Mouse (Mus musculus): ENCODE data around the gene Cpsf4l.

The Cpsf4l gene

GRCm38 (mm10) chr11:113697571-113697970 is 12.2 kb downstream of the Cpsf4l start:
- DNase-seq: no peak

- DNase-seq: no peak
Observed at GRCm38 (mm10) chr11:113691851-113692250, 18.0 kb downstream of the Cpsf4l start.

GRCm38 (mm10) chr11:113691318-113691717 is 18.5 kb downstream of the Cpsf4l start:
- no peak for DNase-seq

GRCm38 (mm10) chr11:113690506-113690905 is 19.3 kb downstream of the Cpsf4l start:
- no peak for DNase-seq

- DNase-seq: no peak
Observed at GRCm38 (mm10) chr11:113687031-113687430, 22.8 kb downstream of the Cpsf4l start.

GRCm38 (mm10) chr11:113684707-113685426 is 24.9 kb downstream of the Cpsf4l start:
- DNase-seq: no peak

- peak; percentile 95 for DNase-seq
Observed at GRCm38 (mm10) chr11:113683957-113684706, 25.7 kb downstream of the Cpsf4l start, which contains the start of the genes Fam104a and D11Wsu47e. Gene Fam104a (minus strand): TSS chr11:113684155. Gene D11Wsu47e (plus strand): TSS chr11:113684412.

- no peak for DNase-seq
Observed at GRCm38 (mm10) chr11:113683627-113683956, 26.2 kb downstream of the Cpsf4l start.

- DNase-seq: peak; percentile 90
Observed at GRCm38 (mm10) chr11:113682897-113683626, 26.8 kb downstream of the Cpsf4l start.

GRCm38 (mm10) chr11:113681979-113682378 is 27.8 kb downstream of the Cpsf4l start:
- DNase-seq: no peak

GRCm38 (mm10) chr11:113680954-113681353 is 28.9 kb downstream of the Cpsf4l start:
- DNase-seq: peak; percentile 82

GRCm38 (mm10) chr11:113678373-113678772 is 31.4 kb downstream of the Cpsf4l start:
- no peak for DNase-seq

- DNase-seq: no peak
Observed at GRCm38 (mm10) chr11:113677378-113677777, 32.4 kb downstream of the Cpsf4l start.

- DNase-seq: no peak
Observed at GRCm38 (mm10) chr11:113676847-113677246, 33.0 kb downstream of the Cpsf4l start.

GRCm38 (mm10) chr11:113674595-113674994 is 35.2 kb downstream of the Cpsf4l start:
- no peak for DNase-seq

GRCm38 (mm10) chr11:113673614-113674013 is 36.2 kb downstream of the Cpsf4l start:
- DNase-seq: no peak

GRCm38 (mm10) chr11:113669711-113670110 is 40.1 kb downstream of the Cpsf4l start:
- no peak for DNase-seq

- no peak for DNase-seq
Observed at GRCm38 (mm10) chr11:113668857-113669256, 41.0 kb downstream of the Cpsf4l start.

GRCm38 (mm10) chr11:113667704-113668103 is 42.1 kb downstream of the Cpsf4l start:
- no peak for DNase-seq

GRCm38 (mm10) chr11:113667122-113667521 is 42.7 kb downstream of the Cpsf4l start:
- DNase-seq: no peak

GRCm38 (mm10) chr11:113666648-113667047 is 43.2 kb downstream of the Cpsf4l start:
- peak; percentile 47 for DNase-seq

- peak; percentile 68 for DNase-seq
Observed at GRCm38 (mm10) chr11:113666205-113666604, 43.6 kb downstream of the Cpsf4l start.

GRCm38 (mm10) chr11:113664279-113664678 is 45.5 kb downstream of the Cpsf4l start:
- DNase-seq: no peak

Measured in liver (tissue).